Mouse (Mus musculus) cortical plate, adult 2 months (tissue): ENCODE measurements around the gene Plcxd1.

Experiments
- CTCF ChIP-seq: fragments of 200-500 bp; IDR thresholded peaks from 2 replicates; pipeline ENCODE4 v1.5.1; 2011; ENCODE audit warnings: mild to moderate bottlenecking, control low read depth, low read length; ENCODE audit not compliant: insufficient read depth; ENCODE audit errors: extremely low read depth
- POLR2A ChIP-seq: fragments of 200-500 bp; IDR thresholded peaks from 2 replicates; pipeline ENCODE4 v1.6.1; 2011; ENCODE audit warnings: mild to moderate bottlenecking, low read length, control low read depth; ENCODE audit not compliant: insufficient read depth; ENCODE audit errors: extremely low read depth

GRCm38 (mm10) chr5:110094847-110095213, 4.9 kb upstream of the Plcxd1 start:
- TF ChIP-seq CTCF: no peak
- no peak for TF ChIP-seq POLR2A
